Mouse (Mus musculus): ENCODE results near the gene Gm5751. TPM values are rescaled to one million over a fixed set of nuclear protein-coding genes. Genes with fewer than 3 reads are reported as not detected.
"Not testable (repeated sequence)": the region's sequence is repeated elsewhere in the genome, so short reads cannot be mapped to it uniquely, and the experiment has no call there.

Gene Gm5751
- not detected in 2 replicates for polyA plus RNA-seq (2015; fragmentation: Nextera tagmentation; extraction: Ambion mirVana)

- H3K36me3 ChIP-seq, result peaks cover 14% of the 10 kb centered on the region; the same call in 1 of the 2 replicates
- H3K9me3 ChIP-seq; H3K9ac ChIP-seq (replicated peaks); ATAC-seq; H3K27me3 ChIP-seq; H3K4me2 ChIP-seq (replicated peaks); H3K27ac ChIP-seq; H3K4me1 ChIP-seq (replicated peaks); H3K4me3 ChIP-seq (replicated peaks): not testable (repeated sequence)
- WGBS, result 82% methylated on average over 3 of the region's 4 CpGs
These were observed at the start of gene Gm5751 for GRCm38 (mm10) chrX:8873953-8874352. Gm5751 (plus strand) TSS chrX:8874253.

DNA sequence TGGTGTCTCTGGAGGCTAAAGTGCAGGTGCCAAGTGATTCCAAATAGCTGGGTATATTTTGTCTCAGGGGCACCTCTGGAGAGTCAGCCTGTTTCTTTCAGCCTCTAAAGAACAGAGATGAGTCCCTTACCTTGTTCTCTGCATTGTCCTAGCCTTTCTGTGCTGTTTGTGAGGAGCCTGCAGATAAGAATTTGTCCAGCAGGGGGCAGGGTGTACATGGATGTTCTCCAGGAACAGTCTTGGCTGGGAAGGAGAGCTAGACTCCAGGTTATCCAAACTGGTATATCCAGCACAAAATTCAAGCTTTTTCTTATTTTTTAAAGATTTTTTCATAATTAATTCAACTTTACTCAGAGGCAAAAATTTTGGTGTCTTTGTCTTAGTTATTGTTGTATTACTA lies 42.0 kb upstream of the Gm5751 start:
- H3K9me3 ChIP-seq, result no peaks in the 10 kb centered on the region
- 0 out of 2 replicates have a peak, but pooled peaks have one; percentile 53 for ATAC-seq

GRCm38 (mm10) chrX:8843694-8844093 lies 30.4 kb upstream of the Gm5751 start, which contains the start of gene Gm6592:
Gm6592 (plus strand) TSS chrX:8843994.
- no peaks in the 10 kb centered on the region for H3K36me3 ChIP-seq
- 61% methylated on average over 1 of the region's 1 CpGs for WGBS
- no peak within 1 kb of the TSS for H3K27ac ChIP-seq
- H3K4me2 ChIP-seq (replicated peaks), result no peak within 1 kb of the TSS
- H3K4me1 ChIP-seq (replicated peaks), result no peaks in the 10 kb centered on the region
- no peaks in the 10 kb centered on the region for H3K27me3 ChIP-seq
- no peak for ATAC-seq
- H3K9me3 ChIP-seq, result 0 out of 2 replicates have a peak, but pooled peaks cover 4% of the 10 kb centered on the region
- no peak within 1 kb of the TSS for H3K4me3 ChIP-seq (replicated peaks)
- H3K9ac ChIP-seq (replicated peaks), result no peak within 1 kb of the TSS

More for the DNA sequence above, 42.0 kb upstream of the Gm5751 start:
- Histone ChIP-seq H3K4me1 (replicated peaks) (no peaks in the 10 kb centered on the region), H3K27me3 (no peaks in the 10 kb centered on the region), H3K4me3 (replicated peaks) (no peak overlapping the region), H3K36me3 (no peaks in the 10 kb centered on the region), H3K9ac (replicated peaks) (no peak overlapping the region), H3K27ac (no peak overlapping the region), H3K4me2 (replicated peaks) (no peak overlapping the region)

- Histone ChIP-seq H3K9ac (replicated peaks) (no peak overlapping the region), H3K27me3 (no peaks in the 10 kb centered on the region), H3K4me3 (replicated peaks) (no peak overlapping the region), H3K4me1 (replicated peaks) (no peaks in the 10 kb centered on the region), H3K4me2 (replicated peaks) (no peak overlapping the region), H3K36me3 (no peaks in the 10 kb centered on the region), H3K9me3 (no peaks in the 10 kb centered on the region; the same call in 1 of the 2 replicates), H3K27ac (no peak overlapping the region)
- WGBS, result 83% methylated on average over 10 of the region's 10 CpGs
- ATAC-seq, result no peak
These were observed 21.6 kb upstream of the Gm5751 start for GRCm38 (mm10) chrX:8852486-8852885.

GRCm38 (mm10) chrX:8864331-8864730 lies 9.7 kb upstream of the Gm5751 start:
- H3K4me3 ChIP-seq (replicated peaks); H3K4me2 ChIP-seq (replicated peaks); H3K27me3 ChIP-seq; H3K4me1 ChIP-seq (replicated peaks); H3K9ac ChIP-seq (replicated peaks); H3K36me3 ChIP-seq; H3K9me3 ChIP-seq; H3K27ac ChIP-seq: not testable (repeated sequence)
- 0 out of 2 replicates have a peak, but pooled peaks have one; percentile 50 for ATAC-seq
- WGBS, result 2% methylated on average over 3 of the region's 3 CpGs

- ATAC-seq, result no peak
- Histone ChIP-seq H3K9ac (replicated peaks) (no peak overlapping the region), H3K27ac (no peak overlapping the region), H3K4me1 (replicated peaks) (no peaks in the 10 kb centered on the region), H3K27me3 (no peaks in the 10 kb centered on the region), H3K4me3 (replicated peaks) (no peak overlapping the region), H3K9me3 (no peaks in the 10 kb centered on the region), H3K4me2 (replicated peaks) (no peak overlapping the region), H3K36me3 (0 out of 2 replicates have a peak, but pooled peaks cover 10% of the 10 kb centered on the region)
- 62% methylated on average over 4 of the region's 4 CpGs for WGBS
These were observed 10.3 kb downstream of the Gm5751 start for GRCm38 (mm10) chrX:8884336-8884735.

DNA sequence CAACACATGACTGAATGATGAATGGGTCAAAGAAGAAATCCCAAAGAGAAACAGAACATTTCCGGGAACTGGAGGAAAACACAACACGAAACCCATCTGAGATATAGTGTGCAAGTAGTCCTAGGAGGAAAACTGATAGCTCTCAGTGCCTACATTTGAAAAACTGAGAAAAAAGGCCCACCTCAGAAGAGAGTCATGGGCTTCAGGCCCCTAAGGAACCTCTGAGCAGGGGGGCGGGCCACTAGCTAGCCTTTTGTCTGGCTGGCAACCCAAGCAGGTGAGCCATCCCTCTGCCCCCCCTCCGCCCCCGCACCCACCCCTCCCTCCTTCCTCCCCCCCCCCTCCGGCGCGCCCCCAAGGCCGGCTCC lies 17.9 kb downstream of the Gm5751 start:
- Histone ChIP-seq H3K27me3 (no peaks in the 10 kb centered on the region), H3K4me3 (replicated peaks) (peak overlapping the region; percentile 58), H3K9me3 (no peaks in the 10 kb centered on the region), H3K9ac (replicated peaks) (peak overlapping the region; percentile 85), H3K36me3 (0 out of 2 replicates have a peak, but pooled peaks cover 10% of the 10 kb centered on the region), H3K27ac (peak overlapping the region; percentile 92), H3K4me1 (replicated peaks) (peaks cover 6% of the 10 kb centered on the region; the same call in 1 of the 2 replicates), H3K4me2 (replicated peaks) (peak overlapping the region; percentile 64)
- ATAC-seq, result peak; percentile 67
- WGBS, result 53% methylated on average over 3 of the region's 9 CpGs

GRCm38 (mm10) chrX:8892343-8893155 lies 18.5 kb downstream of the Gm5751 start, which contains the start of gene B630019K06Rik:
B630019K06Rik (plus strand) TSS chrX:8892382.
- Histone ChIP-seq H3K36me3 (0 out of 2 replicates have a peak, but pooled peaks cover 7% of the 10 kb centered on the region), H3K4me3 (replicated peaks) (peak within 1 kb of the TSS; percentile 58), H3K27ac (peak within 1 kb of the TSS; percentile 92), H3K9ac (replicated peaks) (peak within 1 kb of the TSS; percentile 85), H3K9me3 (no peaks in the 10 kb centered on the region), H3K4me1 (replicated peaks) (peaks cover 6% of the 10 kb centered on the region; the same call in 1 of the 2 replicates), H3K27me3 (no peaks in the 10 kb centered on the region), H3K4me2 (replicated peaks) (peak within 1 kb of the TSS; percentile 64)
- peak; percentile 88 for ATAC-seq
- 27% methylated on average over 60 of the region's 95 CpGs for WGBS

DNA sequence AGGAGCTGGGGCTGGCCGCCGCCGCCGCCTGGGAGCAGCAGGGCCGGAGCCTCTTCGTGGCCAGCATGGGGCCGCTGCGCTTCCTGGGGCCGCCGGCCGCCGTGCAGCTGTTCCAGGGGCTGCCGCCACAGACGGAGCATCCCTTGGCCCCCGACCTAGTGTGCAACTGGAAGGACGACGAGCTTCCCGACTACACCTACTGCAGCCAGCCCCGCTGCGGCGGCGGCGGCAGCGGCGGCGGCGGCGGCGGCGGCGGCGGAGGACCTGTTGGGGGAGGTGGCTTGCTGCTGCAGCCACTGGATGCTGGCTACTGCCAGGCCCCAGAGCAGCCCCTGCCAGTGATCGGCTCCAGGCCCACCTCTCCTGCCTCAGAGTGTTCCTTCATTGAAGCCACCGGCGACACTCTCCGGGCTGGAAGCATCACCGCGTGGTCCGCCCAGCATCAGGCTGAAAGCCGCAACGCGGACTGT lies 19.2 kb downstream of the Gm5751 start:
- Histone ChIP-seq H3K27ac (peak overlapping the region; percentile 92), H3K36me3 (0 out of 2 replicates have a peak, but pooled peaks cover 3% of the 10 kb centered on the region), H3K27me3 (no peaks in the 10 kb centered on the region), H3K9ac (replicated peaks) (peak overlapping the region; percentile 85), H3K4me3 (replicated peaks) (peak overlapping the region; percentile 58), H3K4me1 (replicated peaks) (peaks cover 6% of the 10 kb centered on the region; the same call in 1 of the 2 replicates), H3K9me3 (no peaks in the 10 kb centered on the region), H3K4me2 (replicated peaks) (peak overlapping the region; percentile 64)
- 30% methylated on average over 27 of the region's 42 CpGs for WGBS
- peak; percentile 79 for ATAC-seq

DNA sequence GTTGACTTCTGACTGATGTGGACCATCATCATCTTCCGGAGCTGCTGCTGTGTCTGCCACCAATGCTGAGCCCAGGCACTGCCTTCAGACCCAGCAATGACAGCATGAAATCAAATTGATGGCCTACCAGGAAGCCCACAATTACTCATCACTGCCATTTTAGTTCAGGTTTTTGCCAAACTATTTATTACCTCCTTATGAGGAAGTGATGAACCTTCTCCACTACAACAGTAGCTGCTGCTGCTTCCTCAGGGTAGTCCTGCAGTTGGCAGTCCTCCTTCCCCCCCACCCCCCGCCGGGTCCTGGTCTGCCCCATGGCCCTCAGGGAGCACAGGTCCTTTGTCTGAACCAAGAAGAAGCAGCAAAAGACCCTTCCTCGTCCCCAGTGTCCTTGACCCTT lies 26.8 kb downstream of the Gm5751 start:
- H3K27me3 ChIP-seq, result no peaks in the 10 kb centered on the region
- no peak overlapping the region for H3K4me2 ChIP-seq (replicated peaks)
- ATAC-seq, result no peak
- no peak overlapping the region for H3K27ac ChIP-seq
- H3K4me3 ChIP-seq (replicated peaks), result no peak overlapping the region
- no peaks in the 10 kb centered on the region for H3K36me3 ChIP-seq
- no peaks in the 10 kb centered on the region for H3K9me3 ChIP-seq
- 0 out of 2 replicates have a peak, but pooled peaks cover 5% of the 10 kb centered on the region for H3K4me1 ChIP-seq (replicated peaks)
- 70% methylated on average over 4 of the region's 4 CpGs for WGBS
- H3K9ac ChIP-seq (replicated peaks), result no peak overlapping the region

- 0 out of 2 replicates have a peak, but pooled peaks cover 5% of the 10 kb centered on the region for H3K4me1 ChIP-seq (replicated peaks)
- H3K27ac ChIP-seq, result no peak overlapping the region
- H3K9me3 ChIP-seq, result no peaks in the 10 kb centered on the region
- 38% methylated on average over 7 of the region's 7 CpGs for WGBS
- H3K4me2 ChIP-seq (replicated peaks), result no peak overlapping the region
- H3K9ac ChIP-seq (replicated peaks), result no peak overlapping the region
- no peaks in the 10 kb centered on the region for H3K27me3 ChIP-seq
- no peaks in the 10 kb centered on the region for H3K36me3 ChIP-seq
- no peak for ATAC-seq
- no peak overlapping the region for H3K4me3 ChIP-seq (replicated peaks)
These were observed 27.9 kb downstream of the Gm5751 start for GRCm38 (mm10) chrX:8901906-8902472.

GRCm38 (mm10) chrX:8921080-8921479 lies 47.0 kb downstream of the Gm5751 start:
- H3K4me1 ChIP-seq (replicated peaks), result no peaks in the 10 kb centered on the region
- H3K27me3 ChIP-seq, result no peaks in the 10 kb centered on the region
- no peak for ATAC-seq
- no peak overlapping the region for H3K4me3 ChIP-seq (replicated peaks)
- H3K4me2 ChIP-seq (replicated peaks), result no peak overlapping the region
- H3K27ac ChIP-seq, result no peak overlapping the region
- WGBS, result 85% methylated on average over 4 of the region's 4 CpGs
- H3K9me3 ChIP-seq, result no peaks in the 10 kb centered on the region
- no peak overlapping the region for H3K9ac ChIP-seq (replicated peaks)
- H3K36me3 ChIP-seq, result no peaks in the 10 kb centered on the region

All from midbrain, embryonic 13.5 days (tissue).